Mouse (Mus musculus): ENCODE results near the gene Gda.

The Gda gene

DNA sequence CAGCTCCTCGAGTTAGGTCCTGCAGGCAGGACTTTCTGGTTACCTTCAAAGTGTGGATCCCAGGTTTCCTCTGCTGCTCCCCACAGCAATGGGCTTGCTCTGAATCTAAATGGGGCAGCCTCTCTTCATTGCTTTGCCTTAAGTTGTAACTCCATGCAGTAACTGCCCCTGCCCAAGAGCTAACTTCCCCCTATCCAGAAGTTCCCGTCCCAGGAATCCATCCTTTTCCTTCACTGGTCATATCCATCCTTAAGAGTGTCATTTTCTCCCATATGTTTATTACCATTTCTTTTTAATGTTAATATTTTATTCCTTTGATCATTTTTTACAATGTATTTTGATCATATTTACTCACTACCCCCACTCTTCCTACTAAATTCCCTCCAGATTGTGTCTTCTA, at the start of gene Gda:
Gda (minus strand) TSS at position 101 of the 400 bp plus-strand sequence.
- DNase-seq (ENCODE audit: low read depth), result no peak

DNA sequence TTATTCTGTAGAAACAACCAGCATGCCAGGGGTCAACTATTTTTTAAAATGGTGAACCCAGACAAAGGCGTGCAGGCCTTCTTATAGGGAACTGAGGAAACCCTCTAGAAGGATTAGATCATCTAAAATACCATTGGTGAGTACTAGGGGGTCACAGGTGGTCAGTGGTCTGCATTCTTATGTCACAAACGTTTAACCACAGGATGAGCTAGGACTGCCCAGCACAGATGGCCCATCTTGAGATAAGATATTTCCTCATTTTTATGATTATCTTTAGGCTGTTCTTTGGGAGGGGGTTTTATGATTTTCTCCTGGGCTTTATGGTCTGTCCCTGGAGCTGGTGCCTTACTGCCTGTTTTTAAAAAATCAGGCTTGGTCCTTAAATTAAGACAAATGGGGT, 47.0 kb upstream of the Gda start:
- no peak for DNase-seq (ENCODE audit: low read depth)

DNA sequence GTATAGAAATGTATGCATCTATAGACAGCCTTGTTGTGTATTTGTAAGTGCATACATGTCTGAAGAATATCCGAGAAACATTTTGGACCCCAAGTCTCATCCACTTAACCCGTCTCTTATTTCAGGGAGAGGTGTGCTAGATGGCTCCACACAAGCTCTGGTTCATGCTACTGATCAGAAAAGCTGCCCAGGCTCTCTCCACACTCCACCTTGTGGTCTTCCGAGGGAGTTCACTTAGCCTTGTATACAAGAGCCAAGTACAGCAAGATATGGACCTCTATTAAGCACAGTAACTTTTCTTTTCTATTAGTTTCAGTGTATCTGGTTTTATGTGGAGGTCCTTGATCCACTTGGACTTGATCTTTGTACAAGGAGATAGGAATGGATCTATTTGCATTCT, 36.9 kb upstream of the Gda start:
- peak; percentile 66 for DNase-seq (ENCODE audit: low read depth)

DNA sequence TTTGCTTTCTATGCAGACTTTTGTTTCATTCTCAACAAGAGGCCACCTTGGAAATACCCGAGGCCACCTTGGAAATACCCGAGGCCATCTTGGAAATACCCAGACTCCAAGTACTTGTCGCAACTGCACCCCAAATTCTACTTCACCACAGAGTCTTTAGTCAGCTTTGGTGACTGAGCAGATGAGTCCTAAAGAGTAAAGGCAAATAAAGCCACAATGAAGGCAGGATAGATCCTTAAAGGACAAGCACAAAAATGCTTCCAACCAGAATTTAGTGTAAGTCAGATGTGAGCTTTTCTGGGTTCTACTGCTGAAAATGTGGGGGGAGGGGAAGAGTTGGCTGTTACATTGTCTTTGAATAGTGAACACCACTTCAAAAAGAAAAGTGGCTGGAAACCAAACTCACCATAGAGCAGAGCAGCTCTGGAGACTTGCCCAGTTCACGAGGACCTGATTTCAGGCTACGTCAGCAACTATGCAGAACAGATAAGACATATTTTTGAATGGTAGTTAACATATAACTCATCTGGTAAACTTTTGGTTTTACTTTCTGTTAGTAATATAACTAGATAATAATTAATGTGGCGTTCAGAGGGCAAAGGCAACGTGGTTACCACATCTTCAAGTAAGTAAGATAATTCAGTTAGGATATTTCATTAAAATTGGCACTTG, 34.5 kb upstream of the Gda start:
- peak; percentile 78 for DNase-seq (ENCODE audit: low read depth)

DNA sequence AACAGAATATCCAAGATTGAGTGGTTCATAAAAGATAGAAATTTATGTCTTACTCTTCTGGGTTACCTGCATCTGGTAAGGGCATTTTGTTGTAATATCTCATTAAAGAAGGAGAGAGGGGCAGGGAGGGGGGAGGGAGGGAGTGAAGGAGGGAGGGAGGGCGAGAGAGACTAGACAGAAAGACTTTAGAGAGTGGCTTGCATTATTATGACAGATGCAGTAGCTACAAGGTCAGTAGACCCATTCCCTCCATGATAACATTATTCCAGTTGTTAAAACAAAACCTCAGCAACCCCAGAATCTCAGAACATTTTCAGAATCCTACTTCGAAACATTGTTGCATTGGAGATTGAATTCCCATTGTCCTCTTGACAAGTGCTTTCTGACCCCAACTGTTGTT, 33.9 kb upstream of the Gda start:
- DNase-seq (ENCODE audit: low read depth), result no peak

DNA sequence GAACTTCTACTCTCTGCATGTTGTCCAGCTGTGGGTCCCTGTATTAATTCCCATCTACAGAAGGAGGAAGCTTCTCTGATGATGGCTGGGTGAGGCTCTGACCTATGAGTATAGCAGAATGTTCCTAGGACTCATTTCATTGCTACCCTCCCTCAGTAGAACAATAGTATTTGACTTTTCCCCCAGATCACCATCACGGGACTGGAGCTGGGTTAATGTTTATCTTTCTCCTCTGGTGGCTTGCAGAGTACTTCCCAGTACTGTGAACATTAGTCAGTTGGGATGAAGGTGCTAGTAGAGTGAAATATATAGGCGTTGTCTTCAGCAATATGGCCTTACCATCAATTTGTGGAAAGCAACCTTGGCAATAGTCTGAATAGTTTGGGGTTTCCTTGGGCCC, 31.5 kb upstream of the Gda start:
- DNase-seq (ENCODE audit: low read depth), result no peak

DNA sequence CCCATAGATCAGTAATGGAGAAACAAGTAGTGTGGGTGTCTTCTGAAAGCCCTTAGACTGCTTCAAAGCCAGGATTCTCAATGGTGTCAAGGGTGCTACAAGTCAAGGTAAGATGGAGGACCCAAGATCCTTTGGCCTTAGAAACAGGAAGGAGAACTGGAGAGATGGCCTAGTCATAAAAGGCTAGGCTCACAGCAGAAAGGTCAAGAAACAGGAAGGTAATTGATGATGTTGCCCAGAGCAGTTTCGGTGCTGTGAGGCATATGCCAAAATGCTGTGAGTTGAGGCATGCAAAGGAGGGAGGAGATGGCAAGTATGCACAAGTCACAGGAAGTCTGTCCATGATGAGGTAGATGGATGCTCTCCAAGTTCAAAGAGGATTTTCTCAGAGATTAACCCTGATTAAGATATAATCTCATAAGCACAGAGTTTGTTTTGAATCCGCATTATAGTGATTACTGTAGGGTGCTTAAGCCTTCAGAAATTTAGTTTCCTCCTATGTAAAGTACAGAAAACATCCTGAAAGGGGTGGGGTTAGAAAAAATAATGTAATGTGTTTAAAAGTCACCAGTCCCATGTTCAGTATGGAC, 26.2 kb upstream of the Gda start:
- DNase-seq (ENCODE audit: low read depth), result no peak

DNA sequence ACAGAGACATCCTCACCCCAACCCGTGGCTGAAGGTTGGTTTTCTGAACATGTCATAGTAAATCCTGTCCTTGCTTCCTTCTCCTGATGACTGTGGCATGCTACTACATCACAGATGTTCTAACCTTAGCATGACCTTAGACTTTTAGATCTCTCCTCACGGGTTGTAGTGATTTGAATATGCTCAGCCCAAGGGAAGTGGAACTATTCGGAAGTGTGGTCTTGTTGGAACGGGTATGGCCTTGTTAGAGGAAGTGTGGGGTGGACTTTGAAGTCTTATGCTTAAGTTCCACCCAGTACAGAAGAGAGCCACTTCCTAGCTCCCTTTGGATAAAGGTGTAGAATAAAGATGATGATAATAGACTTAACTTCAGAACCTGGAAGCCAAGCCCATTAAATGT, 22.6 kb upstream of the Gda start:
- DNase-seq (ENCODE audit: low read depth), result no peak

DNA sequence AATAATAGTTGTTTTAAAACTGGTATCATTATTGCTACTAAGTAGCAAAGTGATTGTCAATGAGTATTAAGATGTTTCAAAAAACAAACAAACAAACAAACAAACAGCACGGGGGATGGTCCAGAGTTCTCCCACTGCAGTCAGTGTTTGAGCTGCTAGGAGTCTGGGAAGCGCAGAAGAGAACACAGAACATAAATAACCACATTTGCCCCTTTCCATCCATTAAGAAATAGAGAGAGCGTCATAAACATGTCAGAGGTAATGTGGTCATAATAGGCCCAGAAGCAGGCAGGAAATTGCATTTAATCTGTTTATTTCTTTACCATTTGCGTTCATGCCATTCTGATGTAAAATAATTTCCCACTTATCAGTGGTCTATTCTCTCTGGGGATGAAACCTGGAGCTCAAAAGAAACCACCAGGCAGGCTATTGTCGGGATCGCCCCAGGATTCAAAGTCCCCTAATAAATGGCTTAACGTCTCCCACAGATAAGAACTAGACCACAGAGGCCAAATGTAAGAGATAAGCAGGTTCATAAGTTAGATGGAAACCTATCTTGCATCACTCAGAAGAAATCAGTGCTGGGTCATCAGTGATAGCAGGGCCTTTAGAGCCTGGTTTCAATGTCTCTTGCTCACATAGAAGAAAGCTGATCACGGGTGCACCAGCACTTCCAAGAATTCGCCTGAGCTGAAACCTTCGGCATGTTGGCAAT, 20.7 kb upstream of the Gda start:
- DNase-seq (ENCODE audit: low read depth), result no peak

DNA sequence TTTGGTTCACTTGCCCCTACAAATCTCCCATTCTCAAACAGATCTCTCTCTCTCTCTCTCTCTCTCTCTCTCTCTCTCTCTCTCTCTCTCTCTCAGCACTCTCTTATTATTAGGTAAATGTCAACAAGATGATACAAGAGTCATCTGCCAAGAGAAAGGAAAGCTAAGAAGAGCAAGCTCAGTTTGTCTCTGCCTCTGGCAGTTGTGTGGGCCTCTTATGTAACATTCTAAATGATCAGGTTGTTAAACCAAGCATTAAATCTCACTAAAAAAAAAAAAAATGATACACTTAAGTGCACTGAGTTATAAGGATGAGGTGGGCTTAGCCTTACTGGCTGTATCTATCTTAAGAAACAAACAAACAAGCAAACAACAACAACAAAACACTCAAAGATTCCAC, 18.1 kb upstream of the Gda start:
- no peak for DNase-seq (ENCODE audit: low read depth)

DNA sequence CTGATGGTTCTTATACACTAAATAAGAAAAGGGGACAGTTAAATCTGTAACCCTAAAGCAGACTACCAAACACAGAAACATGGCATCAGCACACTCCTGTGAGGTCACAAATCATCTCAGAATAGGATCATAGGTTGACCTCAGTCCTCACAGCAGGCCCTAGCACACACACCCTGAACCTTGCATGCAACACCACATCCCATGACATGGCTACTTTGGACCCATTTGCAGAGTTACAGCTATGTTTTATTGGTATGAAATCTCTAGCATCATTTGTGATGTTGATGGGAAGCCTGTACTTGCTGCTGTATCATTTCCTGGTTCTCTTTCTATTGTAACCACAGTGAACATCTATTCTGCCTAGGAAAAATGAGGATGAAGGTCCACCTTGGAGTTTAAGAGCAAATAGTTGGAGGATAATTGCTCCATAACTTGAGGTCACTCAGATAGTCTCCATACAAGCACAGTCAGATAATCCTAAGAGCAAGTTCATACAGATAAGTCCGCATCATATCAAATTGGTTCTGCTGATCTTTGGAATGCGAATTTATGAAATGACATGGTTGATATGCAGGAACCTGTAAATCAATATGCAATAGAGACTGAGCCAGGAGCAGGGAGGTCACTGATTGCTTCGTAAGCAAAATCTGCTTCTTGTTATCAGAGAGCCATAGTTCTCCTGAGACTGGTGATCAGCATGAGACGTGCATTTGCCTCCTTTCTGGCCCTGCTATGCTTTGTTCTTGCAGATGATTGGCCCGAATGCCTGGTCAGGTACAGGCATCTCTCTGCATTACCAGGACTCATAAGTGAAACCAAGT, 14.1 kb upstream of the Gda start:
- DNase-seq (ENCODE audit: low read depth), result no peak

DNA sequence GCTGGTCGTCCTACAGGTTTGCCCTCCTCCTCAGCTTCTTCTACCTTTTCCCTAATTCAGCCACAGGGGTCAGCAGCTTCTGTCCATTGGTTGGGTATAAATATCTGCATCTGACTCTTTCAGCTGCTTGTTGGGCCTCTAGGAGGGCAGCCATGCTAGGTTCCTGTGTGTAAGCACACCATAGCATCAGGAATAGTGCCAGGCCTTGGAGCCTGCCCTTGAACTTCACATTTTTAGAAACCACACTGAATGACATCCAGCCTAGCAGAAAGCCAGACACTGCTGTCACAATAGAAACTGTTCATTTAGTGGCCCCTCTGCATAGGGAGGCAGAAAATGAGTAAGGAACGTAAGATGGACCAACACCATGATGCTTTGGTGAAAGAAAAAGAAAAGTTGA, 8.9 kb upstream of the Gda start:
- no peak for DNase-seq (ENCODE audit: low read depth)

DNA sequence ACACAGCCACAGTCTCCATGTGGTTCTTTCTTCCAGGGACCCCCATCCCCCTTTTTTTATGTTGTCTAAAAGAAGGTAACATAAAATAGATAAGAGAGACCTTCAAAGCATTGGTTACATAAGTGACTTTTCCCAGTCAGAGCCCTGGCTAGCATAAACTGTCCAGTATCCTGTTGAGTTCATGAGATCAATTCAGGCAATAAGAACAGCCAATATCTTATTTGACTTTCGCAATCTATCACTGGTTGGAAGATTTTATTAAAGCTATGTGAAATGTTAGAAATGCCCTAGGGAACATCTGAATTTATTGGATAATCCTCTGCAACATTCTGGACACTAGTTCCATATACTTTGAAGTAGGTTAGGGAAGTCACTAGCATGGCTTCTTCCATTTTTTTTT, 7.8 kb upstream of the Gda start:
- DNase-seq (ENCODE audit: low read depth), result no peak

DNA sequence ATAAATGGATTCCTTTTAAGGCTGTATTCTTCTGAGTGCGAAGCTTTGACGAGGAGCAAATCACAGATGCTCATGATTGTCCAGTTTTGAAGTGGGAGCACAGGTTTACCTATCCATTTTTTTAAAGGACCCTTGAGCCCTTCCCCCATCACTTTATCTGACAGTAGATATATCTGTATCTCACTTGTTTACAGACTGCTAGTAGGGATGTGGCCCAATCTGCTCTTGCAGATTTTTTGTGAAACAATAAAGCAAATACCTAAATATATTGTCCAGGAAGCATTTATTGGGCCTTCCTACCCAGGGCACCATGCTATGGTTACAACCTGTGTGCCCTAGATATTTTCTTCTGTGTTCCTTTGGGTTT, 6.8 kb upstream of the Gda start:
- DNase-seq (ENCODE audit: low read depth), result no peak

DNA sequence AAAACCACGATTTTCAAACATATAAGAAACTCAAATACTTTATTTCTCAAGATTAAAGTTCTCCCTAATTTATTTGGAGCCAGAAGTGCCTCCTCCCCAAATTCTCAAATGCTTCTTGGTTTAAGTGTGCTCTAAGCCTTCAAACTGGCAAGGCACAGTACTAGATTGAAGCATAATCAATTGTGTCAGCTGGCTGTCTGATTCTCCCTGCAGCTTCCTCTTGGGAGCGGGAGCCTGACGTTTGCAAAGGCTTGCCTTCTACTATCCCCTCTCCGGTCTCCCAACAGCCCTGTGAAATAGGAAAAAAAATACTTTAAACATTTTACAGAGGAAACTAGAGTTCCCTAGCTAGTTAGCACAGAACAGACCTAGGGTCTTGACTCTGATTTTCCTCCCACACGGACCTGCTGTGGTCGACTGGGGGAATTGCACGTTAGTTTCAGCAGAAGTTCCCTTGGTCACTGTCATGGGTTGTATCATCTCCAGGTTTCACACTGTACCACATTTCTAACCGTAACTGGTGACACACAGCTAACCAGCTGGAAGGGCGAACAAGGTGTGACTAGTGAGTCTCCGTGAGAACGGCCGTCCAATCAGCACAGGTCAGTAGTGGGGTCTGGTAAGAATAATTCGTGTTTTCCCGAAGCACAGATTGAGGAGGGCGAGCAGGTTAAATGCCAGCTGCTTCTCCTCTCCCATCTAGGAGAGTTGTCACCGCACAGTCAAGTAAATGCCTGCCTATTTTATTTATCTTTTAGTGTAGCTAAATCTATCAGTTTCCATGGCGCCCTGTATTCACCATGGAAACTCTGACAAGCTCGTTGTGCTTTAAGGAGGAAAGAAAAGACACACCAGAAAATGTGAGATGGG, 6.2 kb upstream of the Gda start:
- DNase-seq (ENCODE audit: low read depth), result no peak

DNA sequence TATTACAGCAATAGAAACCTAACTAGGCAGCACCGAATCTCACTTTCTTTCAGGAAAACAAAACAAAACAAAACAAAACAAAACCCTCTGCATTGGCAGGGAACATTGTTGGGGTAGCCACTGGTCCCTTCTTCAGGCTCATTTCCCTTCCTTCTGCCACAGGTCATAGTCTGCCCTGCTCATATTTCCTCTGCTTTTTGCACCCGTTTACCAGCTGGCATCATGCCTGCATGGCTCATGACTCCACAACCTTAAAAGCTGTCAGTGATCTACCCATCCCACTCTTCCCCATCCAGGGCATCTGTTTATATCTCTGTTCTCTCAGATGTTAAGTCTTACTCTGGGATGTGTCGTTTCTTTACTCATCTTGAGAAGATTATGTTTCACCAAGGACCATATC, 5.3 kb upstream of the Gda start:
- no peak for DNase-seq (ENCODE audit: low read depth)

DNA sequence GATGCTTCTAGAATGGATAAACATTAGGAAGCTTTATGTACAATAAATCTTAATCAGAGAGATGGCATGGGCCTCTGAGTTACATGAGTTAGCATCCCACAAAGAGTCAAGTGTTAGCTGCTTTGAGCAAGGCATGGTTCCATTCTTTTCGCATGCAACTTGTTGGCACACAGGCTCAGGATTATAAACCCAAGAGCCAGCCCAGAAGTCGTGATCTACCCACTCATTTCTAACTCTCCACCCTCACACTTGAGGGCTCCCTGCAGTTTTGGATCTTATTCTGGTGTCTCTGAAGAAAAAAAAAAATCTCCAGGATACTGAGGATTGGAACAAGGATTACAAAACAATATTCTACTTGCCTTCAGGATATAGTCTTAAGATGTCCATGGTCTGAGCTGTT, 4.5 kb upstream of the Gda start:
- DNase-seq (ENCODE audit: low read depth), result no peak

DNA sequence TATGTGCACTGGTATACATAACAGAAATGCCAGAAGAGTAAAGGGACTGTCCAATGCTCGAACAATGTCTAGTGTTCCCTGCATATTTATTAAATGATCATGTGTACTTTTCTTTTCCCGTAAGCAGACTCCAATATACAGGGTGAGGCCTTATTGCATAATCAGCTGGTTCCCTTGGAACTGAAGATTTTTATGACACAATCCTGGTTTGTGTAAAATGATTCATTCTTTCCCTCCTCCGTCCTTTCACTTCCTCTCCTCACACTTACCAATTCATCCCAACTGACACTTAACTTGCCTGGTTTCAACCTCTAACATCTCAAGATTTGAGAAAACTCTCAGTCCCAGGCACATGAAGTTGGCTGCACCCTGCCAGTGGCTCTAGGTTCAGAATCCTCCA, 3.5 kb upstream of the Gda start:
- DNase-seq (ENCODE audit: low read depth), result no peak

DNA sequence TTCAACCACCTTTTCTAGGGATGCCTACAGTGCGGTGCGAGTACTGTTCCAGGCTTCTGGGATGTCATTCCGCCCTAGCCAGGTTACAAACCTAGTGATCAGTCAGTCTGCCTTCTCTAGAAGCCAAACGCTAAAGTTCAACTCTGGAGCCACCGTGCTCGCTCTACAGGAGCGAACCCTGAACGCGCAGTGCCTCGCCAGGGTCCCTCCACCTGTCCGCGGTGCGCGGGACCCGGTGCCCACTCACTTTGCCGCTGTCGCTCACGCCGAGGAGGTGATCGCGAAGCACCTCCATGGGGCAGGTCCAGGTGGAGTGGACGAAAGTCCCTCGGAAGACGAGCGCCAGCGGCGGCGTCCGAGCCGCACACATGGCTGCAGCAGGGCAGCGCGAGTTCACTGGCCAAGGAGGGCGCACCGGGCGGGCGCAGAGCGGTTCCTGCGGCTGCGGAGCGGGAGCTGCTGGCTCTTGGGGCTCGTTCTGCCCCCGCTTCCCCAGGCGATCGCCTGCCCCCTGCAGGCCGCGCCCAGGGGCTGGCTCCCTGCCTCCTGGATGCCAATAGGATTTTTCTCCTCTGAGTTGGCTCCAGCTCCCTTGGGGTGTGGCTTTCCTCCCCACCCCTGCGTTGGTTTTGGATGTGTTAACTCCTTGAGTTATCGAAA, 994 bp downstream of the Gda start:
- peak; percentile 21 for DNase-seq (ENCODE audit: low read depth)

DNA sequence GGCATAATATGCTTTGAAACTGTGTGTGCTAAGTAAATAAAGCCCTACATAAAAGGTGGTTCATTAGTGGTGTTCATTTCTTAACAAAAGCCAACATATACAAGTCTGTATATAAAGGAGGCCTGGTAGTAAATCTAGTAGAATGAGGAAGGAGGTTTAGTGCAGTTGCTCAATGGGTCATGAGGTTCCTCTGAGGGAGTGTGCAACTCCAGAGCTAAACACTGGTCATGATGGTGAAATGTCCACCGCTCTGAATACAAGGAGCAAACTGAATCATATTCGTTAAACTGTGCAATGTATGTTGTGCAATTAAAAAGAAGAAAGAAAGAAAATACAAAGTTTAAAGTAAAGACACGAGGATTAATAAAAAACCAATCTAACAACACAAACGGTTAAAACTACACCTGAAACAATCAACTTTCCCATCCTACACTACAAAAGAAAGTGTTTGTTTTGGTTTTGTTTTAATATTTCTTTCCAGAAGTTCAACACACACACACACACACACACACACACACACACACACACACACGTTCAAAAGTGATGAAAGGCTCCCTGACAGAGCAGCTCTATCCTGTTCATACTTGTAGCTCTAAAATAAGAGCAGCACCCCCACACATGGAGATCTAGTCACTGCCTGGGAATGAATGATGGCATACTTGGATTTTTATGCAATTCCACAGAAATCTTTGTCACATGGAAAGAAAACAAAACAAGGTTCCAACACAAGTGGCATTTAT, 11.9 kb downstream of the Gda start:
- DNase-seq (ENCODE audit: low read depth), result no peak

DNA sequence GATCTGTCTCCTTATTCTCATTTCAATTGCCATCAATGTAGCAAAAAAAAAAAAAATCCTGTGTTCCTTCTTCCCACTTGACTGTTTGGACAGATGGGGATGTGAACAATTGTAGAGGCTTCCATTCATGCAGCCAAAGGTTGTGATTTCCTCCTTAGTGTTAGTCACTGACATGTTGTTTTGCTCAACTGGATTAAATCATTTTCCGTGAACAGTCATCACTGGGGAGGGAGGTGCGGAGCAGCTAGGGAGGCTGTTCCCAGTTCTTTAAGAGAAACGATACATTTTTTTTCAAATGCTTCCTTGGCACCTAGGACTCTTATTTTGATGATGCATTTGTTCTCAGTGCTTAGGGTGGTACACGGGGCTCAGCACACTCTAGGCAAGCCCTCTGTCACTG, 15.8 kb downstream of the Gda start:
- DNase-seq (ENCODE audit: low read depth), result no peak

Data from induced T-regulatory cell, adult 2 months (primary cell).